Mouse (Mus musculus): ENCODE results near the gene Agtpbp1. TPM values are rescaled to one million over a fixed set of nuclear protein-coding genes. Genes with fewer than 3 reads are reported as not detected.

Agtpbp1 gene
- total and polyA plus RNA-seq, 2 experiments from 2014 or later, result 12.4 to 21.7 TPM

DNA sequence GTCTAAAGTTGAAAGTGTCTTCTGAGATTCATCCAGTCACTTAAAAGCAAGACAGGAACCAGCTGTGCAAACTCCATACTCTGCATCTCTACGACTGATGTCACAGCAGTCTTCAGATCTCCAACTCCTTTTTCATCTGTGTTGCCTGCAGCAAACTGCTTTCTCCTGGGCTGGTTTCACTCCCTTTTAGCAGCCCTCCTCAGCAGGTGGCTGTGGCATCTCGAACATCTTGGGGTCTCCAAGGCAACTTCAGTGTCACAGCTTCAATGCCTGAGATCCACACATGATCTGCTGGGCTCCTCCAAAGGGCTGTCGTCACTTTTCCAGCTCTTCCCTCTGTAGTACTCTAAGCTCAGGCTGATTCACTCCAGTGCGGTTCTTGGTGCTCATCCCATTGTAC is 5.7 kb upstream of the Agtpbp1 start:
- no peak for ATAC-seq (ENCODE audit: insufficient read depth, low read depth)
- H3K27me3 ChIP-seq (ENCODE audit: control insufficient read depth, insufficient read depth, low read length), result no peaks in the 10 kb centered on the region
- H3K4me2 ChIP-seq (ENCODE audit: low read depth, low read length), result no peak overlapping the region
- TF ChIP-seq EP300 (IDR thresholded peaks at IDR 0.05; ENCODE audit: low read depth) (no peak), CTCF (IDR thresholded peaks at IDR 0.05; ENCODE audit: low read depth) (no peak)
- 85% methylated on average over 4 of the region's 4 CpGs for WGBS
- no peak overlapping the region for H3K27ac ChIP-seq (ENCODE audit: low read depth)
- peaks cover 40% of the 10 kb centered on the region for H3K36me3 ChIP-seq (replicated peaks; ENCODE audit: control insufficient read depth, insufficient read depth, low read length)
- peaks cover 15% of the 10 kb centered on the region; the same call in 1 of the 2 replicates for H3K4me1 ChIP-seq (ENCODE audit: control insufficient read depth, insufficient read depth)
- no peak overlapping the region for H3K9ac ChIP-seq (replicated peaks; ENCODE audit: low read depth, low read length)
- no peak for DNase-seq (ENCODE audit: low spot score)
- H3K9me3 ChIP-seq (replicated peaks; ENCODE audit: control insufficient read depth, low read length), result no peaks in the 10 kb centered on the region
- no peak overlapping the region for H3K4me3 ChIP-seq (ENCODE audit: low read depth, low read length)

DNA sequence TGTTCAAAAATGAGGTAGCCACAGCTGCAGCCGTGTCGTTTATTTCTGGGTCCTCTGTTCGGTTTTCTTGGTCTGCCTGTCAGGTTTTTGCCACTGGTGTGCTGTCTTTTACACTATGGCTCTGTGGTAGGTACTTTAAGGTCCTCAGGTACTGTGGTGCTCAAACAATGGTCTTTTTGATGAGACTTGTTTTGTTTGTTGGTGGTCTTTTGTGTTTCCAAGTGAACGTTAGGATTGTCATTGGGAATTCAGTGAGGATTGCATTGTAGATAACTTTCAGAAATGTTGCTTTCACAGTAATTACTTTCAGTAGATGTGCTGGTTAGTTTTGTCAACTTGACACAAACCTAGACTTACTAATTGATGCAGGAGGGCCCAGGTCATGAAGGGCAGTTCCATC is 4.6 kb upstream of the Agtpbp1 start:
- no peak overlapping the region for H3K4me2 ChIP-seq (ENCODE audit: low read depth, low read length)
- H3K4me3 ChIP-seq (ENCODE audit: low read depth, low read length), result no peak overlapping the region
- no peak overlapping the region for H3K9ac ChIP-seq (replicated peaks; ENCODE audit: low read depth, low read length)
- no peak overlapping the region for H3K27ac ChIP-seq (ENCODE audit: low read depth)
- DNase-seq (ENCODE audit: low spot score) (no peak), ATAC-seq (ENCODE audit: insufficient read depth, low read depth) (no peak)
- H3K9me3 ChIP-seq (replicated peaks; ENCODE audit: control insufficient read depth, low read length), result no peaks in the 10 kb centered on the region
- peaks cover 36% of the 10 kb centered on the region for H3K36me3 ChIP-seq (replicated peaks; ENCODE audit: control insufficient read depth, insufficient read depth, low read length)
- TF ChIP-seq EP300 (IDR thresholded peaks at IDR 0.05; ENCODE audit: low read depth) (no peak), CTCF (IDR thresholded peaks at IDR 0.05; ENCODE audit: low read depth) (no peak)
- WGBS, result 89% methylated on average over 4 of the region's 4 CpGs
- H3K27me3 ChIP-seq (ENCODE audit: control insufficient read depth, insufficient read depth, low read length), result no peaks in the 10 kb centered on the region
- H3K4me1 ChIP-seq (ENCODE audit: control insufficient read depth, insufficient read depth), result peaks cover 15% of the 10 kb centered on the region; the same call in 1 of the 2 replicates

- Histone ChIP-seq H3K27ac (ENCODE audit: low read depth) (no peak overlapping the region), H3K4me3 (ENCODE audit: low read depth, low read length) (no peak overlapping the region), H3K9me3 (replicated peaks; ENCODE audit: control insufficient read depth, low read length) (no peaks in the 10 kb centered on the region), H3K27me3 (ENCODE audit: control insufficient read depth, insufficient read depth, low read length) (no peaks in the 10 kb centered on the region), H3K4me1 (ENCODE audit: control insufficient read depth, insufficient read depth) (peaks cover 20% of the 10 kb centered on the region; the same call in 1 of the 2 replicates), H3K36me3 (replicated peaks; ENCODE audit: control insufficient read depth, insufficient read depth, low read length) (peaks cover 23% of the 10 kb centered on the region), H3K9ac (replicated peaks; ENCODE audit: low read depth, low read length) (no peak overlapping the region; the same call in 1 of the 2 replicates), H3K4me2 (ENCODE audit: low read depth, low read length) (peak overlapping the region; percentile 77; the same call in 1 of the 2 replicates)
- DNase-seq (ENCODE audit: low spot score) (no peak), ATAC-seq (ENCODE audit: insufficient read depth, low read depth) (no peak)
- TF ChIP-seq CTCF (IDR thresholded peaks at IDR 0.05; ENCODE audit: low read depth) (no peak), EP300 (IDR thresholded peaks at IDR 0.05; ENCODE audit: low read depth) (no peak)
- 91% methylated on average over 2 of the region's 2 CpGs for WGBS
Observed at GRCm38 (mm10) chr13:59587201-59587600, 2.2 kb upstream of the Agtpbp1 start.

GRCm38 (mm10) chr13:59585648-59586005 is 600 bp upstream of the Agtpbp1 start:
- WGBS, result 0% methylated on average over 28 of the region's 28 CpGs

GRCm38 (mm10) chr13:59584481-59584880 is 546 bp downstream of the Agtpbp1 start:
- Histone ChIP-seq H3K4me1 (ENCODE audit: control insufficient read depth, insufficient read depth) (peaks cover 20% of the 10 kb centered on the region; the same call in 1 of the 2 replicates), H3K27me3 (ENCODE audit: control insufficient read depth, insufficient read depth, low read length) (no peaks in the 10 kb centered on the region), H3K4me2 (ENCODE audit: low read depth, low read length) (peak overlapping the region; percentile 83), H3K9ac (replicated peaks; ENCODE audit: low read depth, low read length) (peak overlapping the region; percentile 57), H3K36me3 (replicated peaks; ENCODE audit: control insufficient read depth, insufficient read depth, low read length) (peaks cover 3% of the 10 kb centered on the region), H3K4me3 (ENCODE audit: low read depth, low read length) (peak overlapping the region; percentile 90), H3K9me3 (replicated peaks; ENCODE audit: control insufficient read depth, low read length) (no peaks in the 10 kb centered on the region), H3K27ac (ENCODE audit: low read depth) (peak overlapping the region; percentile 87)
- peak; percentile 47 for ATAC-seq (ENCODE audit: insufficient read depth, low read depth)
- DNase-seq (ENCODE audit: low spot score), result peak; percentile 57
- WGBS, result 1% methylated on average over 9 of the region's 9 CpGs
- no peak for TF ChIP-seq EP300 (IDR thresholded peaks at IDR 0.05; ENCODE audit: low read depth)
- peak; percentile 27; the same call in 1 of the 2 replicates for TF ChIP-seq CTCF (IDR thresholded peaks at IDR 0.05; ENCODE audit: low read depth)

More at GRCm38 (mm10) chr13:59585648-59586005, 600 bp upstream of the Agtpbp1 start:
- peaks cover 20% of the 10 kb centered on the region; the same call in 1 of the 2 replicates for H3K4me1 ChIP-seq (ENCODE audit: control insufficient read depth, insufficient read depth)
- peak overlapping the region; percentile 77 for H3K4me2 ChIP-seq (ENCODE audit: low read depth, low read length)
- ATAC-seq (ENCODE audit: insufficient read depth, low read depth) (no peak), DNase-seq (ENCODE audit: low spot score) (peak; percentile 18)
- TF ChIP-seq CTCF (IDR thresholded peaks at IDR 0.05; ENCODE audit: low read depth), result no peak
- TF ChIP-seq EP300 (IDR thresholded peaks at IDR 0.05; ENCODE audit: low read depth), result no peak
- H3K36me3 ChIP-seq (replicated peaks; ENCODE audit: control insufficient read depth, insufficient read depth, low read length), result peaks cover 15% of the 10 kb centered on the region
- no peaks in the 10 kb centered on the region for H3K27me3 ChIP-seq (ENCODE audit: control insufficient read depth, insufficient read depth, low read length)
- H3K9ac ChIP-seq (replicated peaks; ENCODE audit: low read depth, low read length), result peak overlapping the region; percentile 82
- no peaks in the 10 kb centered on the region for H3K9me3 ChIP-seq (replicated peaks; ENCODE audit: control insufficient read depth, low read length)
- peak overlapping the region; percentile 90 for H3K4me3 ChIP-seq (ENCODE audit: low read depth, low read length)
- peak overlapping the region; percentile 70 for H3K27ac ChIP-seq (ENCODE audit: low read depth)

- no peak for ATAC-seq (ENCODE audit: insufficient read depth, low read depth)
- 88% methylated on average over 4 of the region's 4 CpGs for WGBS
- Histone ChIP-seq H3K4me3 (ENCODE audit: low read depth, low read length) (no peak overlapping the region), H3K4me1 (ENCODE audit: control insufficient read depth, insufficient read depth) (peaks cover 6% of the 10 kb centered on the region; the same call in 1 of the 2 replicates), H3K36me3 (replicated peaks; ENCODE audit: control insufficient read depth, insufficient read depth, low read length) (no peaks in the 10 kb centered on the region), H3K27me3 (ENCODE audit: control insufficient read depth, insufficient read depth, low read length) (no peaks in the 10 kb centered on the region), H3K9me3 (replicated peaks; ENCODE audit: control insufficient read depth, low read length) (no peaks in the 10 kb centered on the region), H3K9ac (replicated peaks; ENCODE audit: low read depth, low read length) (no peak overlapping the region), H3K27ac (ENCODE audit: low read depth) (no peak overlapping the region), H3K4me2 (ENCODE audit: low read depth, low read length) (no peak overlapping the region)
- 0 out of 2 replicates have a peak, but pooled peaks have one; percentile 5 for TF ChIP-seq CTCF (IDR thresholded peaks at IDR 0.05; ENCODE audit: low read depth)
- no peak for TF ChIP-seq EP300 (IDR thresholded peaks at IDR 0.05; ENCODE audit: low read depth)
- no peak for DNase-seq (ENCODE audit: low spot score)
Observed at GRCm38 (mm10) chr13:59580954-59581353, 4.1 kb downstream of the Agtpbp1 start.

Measured in heart, postnatal 0 days (tissue).